Mouse (Mus musculus): ENCODE measurements around the gene Ptgis.

- TF ChIP-seq CTCF (IDR thresholded peaks at IDR 0.05; ENCODE audit: insufficient read depth, low read depth, low read length) = no peak
- TF ChIP-seq POLR2A (IDR thresholded peaks at IDR 0.05; ENCODE audit: insufficient read depth, low read depth, low read length) = no peak
Measured at GRCm38 (mm10) chr2:167220736-167221135, 19.7 kb downstream of the Ptgis start.

All from olfactory bulb, adult 2 months (tissue).